Mouse (Mus musculus): ENCODE data around the gene Olfr1299. TPM values are rescaled to one million over a fixed set of nuclear protein-coding genes. Genes with fewer than 3 reads are reported as not detected.

The Olfr1299 gene
- polyA plus RNA-seq (2015; fragmentation: Nextera tagmentation; extraction: Ambion mirVana), result not detected in 2 replicates

- Histone ChIP-seq H3K4me1 (no peaks in the 10 kb centered on the region), H3K27ac (no peak within 1 kb of the TSS), H3K27me3 (no peaks in the 10 kb centered on the region), H3K4me2 (no peak within 1 kb of the TSS), H3K4me3 (no peak within 1 kb of the TSS), H3K9me3 (no peaks in the 10 kb centered on the region), H3K9ac (no peak within 1 kb of the TSS), H3K36me3 (no peaks in the 10 kb centered on the region)
- ATAC-seq (ENCODE audit: insufficient number of reproducible peaks, insufficient read depth, low FRiP score, low TSS enrichment, low read depth), result no peak
- WGBS, result 68% methylated on average over 4 of the region's 4 CpGs
These were observed at the start of gene Olfr1299 for GRCm38 (mm10) chr2:111661119-111661518. Gene Olfr1299, plus strand, starts transcription at chr2:111661419.

DNA sequence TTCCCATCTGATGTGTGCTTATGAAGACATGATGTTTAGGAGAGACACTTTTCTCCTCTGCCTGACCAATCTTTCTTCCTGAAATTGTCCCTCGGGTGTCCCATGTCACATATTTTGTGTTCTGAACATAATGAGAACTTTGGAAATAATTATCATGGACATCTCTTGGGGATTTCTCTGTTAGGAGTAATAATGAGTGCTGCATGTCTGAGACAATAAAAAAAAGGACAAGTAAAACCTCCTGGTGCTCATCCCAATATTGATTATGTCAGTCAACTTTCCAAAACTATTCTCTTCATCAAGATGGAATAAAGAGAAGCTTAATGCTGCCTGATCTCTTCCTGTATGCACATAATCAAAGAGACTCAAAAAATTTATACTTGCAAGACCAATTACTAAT lies 34.8 kb upstream of the Olfr1299 start, which contains the start of gene Olfr1297:
TSS of gene Olfr1297 (minus strand) at position 101 of the 400 bp plus-strand sequence.
- Histone ChIP-seq H3K9me3 (no peaks in the 10 kb centered on the region), H3K4me3 (no peak within 1 kb of the TSS), H3K27me3 (no peaks in the 10 kb centered on the region), H3K9ac (no peak within 1 kb of the TSS), H3K27ac (no peak within 1 kb of the TSS), H3K36me3 (no peaks in the 10 kb centered on the region), H3K4me2 (no peak within 1 kb of the TSS), H3K4me1 (no peaks in the 10 kb centered on the region)
- 72% methylated on average over 1 of the region's 1 CpGs for WGBS
- no peak for ATAC-seq (ENCODE audit: insufficient number of reproducible peaks, insufficient read depth, low FRiP score, low TSS enrichment, low read depth)

DNA sequence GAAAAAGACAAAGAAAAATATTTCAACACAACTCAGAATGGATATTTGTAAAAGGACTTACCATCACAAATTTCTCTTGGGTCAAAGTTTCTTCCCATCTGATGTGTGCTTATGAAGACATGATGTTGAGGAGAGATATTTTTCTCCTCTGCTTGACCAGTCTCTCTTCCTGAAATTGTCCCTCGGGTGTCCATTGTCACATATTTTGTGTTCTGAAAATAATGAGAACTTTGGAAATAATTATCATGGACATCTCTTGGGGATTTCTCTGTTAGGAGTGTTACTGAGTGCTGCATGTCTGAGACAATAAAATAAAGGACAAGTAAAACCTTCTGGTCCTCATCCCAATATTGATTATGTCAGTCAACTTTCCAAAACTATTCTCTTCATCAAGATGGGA lies 12.1 kb upstream of the Olfr1299 start, which contains the start of gene Olfr1298:
TSS of gene Olfr1298 (minus strand) at position 101 of the 400 bp plus-strand sequence.
- no peak within 1 kb of the TSS for H3K9ac ChIP-seq
- H3K27me3 ChIP-seq, result no peaks in the 10 kb centered on the region
- 76% methylated on average over 1 of the region's 1 CpGs for WGBS

More for the DNA sequence above, 12.1 kb upstream of the Olfr1299 start, which contains the start of gene Olfr1298:
- Histone ChIP-seq H3K4me2 (no peak within 1 kb of the TSS), H3K9me3 (no peaks in the 10 kb centered on the region), H3K4me1 (no peaks in the 10 kb centered on the region), H3K27ac (no peak within 1 kb of the TSS), H3K4me3 (no peak within 1 kb of the TSS), H3K36me3 (no peaks in the 10 kb centered on the region)
- no peak for ATAC-seq (ENCODE audit: insufficient number of reproducible peaks, insufficient read depth, low FRiP score, low TSS enrichment, low read depth)

Other genes starting within 250 kb of the Olfr1299 start
- gene Olfr1286, start 238.3 kb upstream of the Olfr1299 start, polyA plus RNA-seq (2015; fragmentation: Nextera tagmentation; extraction: Ambion mirVana), result not detected in 2 replicates
- gene Olfr1287, start 212.3 kb upstream of the Olfr1299 start, polyA plus RNA-seq (2015; fragmentation: Nextera tagmentation; extraction: Ambion mirVana), result not detected in 2 replicates
- not detected in 2 replicates for gene Olfr1288, start 187.3 kb upstream of the Olfr1299 start, polyA plus RNA-seq (2015; fragmentation: Nextera tagmentation; extraction: Ambion mirVana)
- gene Olfr1289, start 180.6 kb upstream of the Olfr1299 start, polyA plus RNA-seq (2015; fragmentation: Nextera tagmentation; extraction: Ambion mirVana), result not detected in 2 replicates
- gene Olfr1290, start 167.6 kb upstream of the Olfr1299 start, polyA plus RNA-seq (2015; fragmentation: Nextera tagmentation; extraction: Ambion mirVana), result not detected in 2 replicates
- gene Olfr1291-ps1, start 164.2 kb upstream of the Olfr1299 start, polyA plus RNA-seq (2015; fragmentation: Nextera tagmentation; extraction: Ambion mirVana), result not detected in 2 replicates
- not detected in 2 replicates for gene Olfr1293-ps, start 136.2 kb upstream of the Olfr1299 start, polyA plus RNA-seq (2015; fragmentation: Nextera tagmentation; extraction: Ambion mirVana)
- not detected in 2 replicates for gene Olfr1294, start 121.1 kb upstream of the Olfr1299 start, polyA plus RNA-seq (2015; fragmentation: Nextera tagmentation; extraction: Ambion mirVana)
- not detected in 2 replicates for gene Olfr1295, start 91.7 kb upstream of the Olfr1299 start, polyA plus RNA-seq (2015; fragmentation: Nextera tagmentation; extraction: Ambion mirVana)
- not detected in 2 replicates for gene Olfr1297, start 34.9 kb upstream of the Olfr1299 start, polyA plus RNA-seq (2015; fragmentation: Nextera tagmentation; extraction: Ambion mirVana)
- not detected in 2 replicates for gene Olfr1298, start 12.2 kb upstream of the Olfr1299 start, polyA plus RNA-seq (2015; fragmentation: Nextera tagmentation; extraction: Ambion mirVana)
- gene Olfr1301, start 89.6 kb downstream of the Olfr1299 start, polyA plus RNA-seq (2015; fragmentation: Nextera tagmentation; extraction: Ambion mirVana), result not detected in 2 replicates
- gene Olfr1302, start 116.0 kb downstream of the Olfr1299 start, polyA plus RNA-seq (2015; fragmentation: Nextera tagmentation; extraction: Ambion mirVana), result not detected in 2 replicates
- not detected in 2 replicates for gene Olfr1303, start 158.9 kb downstream of the Olfr1299 start, polyA plus RNA-seq (2015; fragmentation: Nextera tagmentation; extraction: Ambion mirVana)
- not detected in 2 replicates for gene Olfr1305, start 215.7 kb downstream of the Olfr1299 start, polyA plus RNA-seq (2015; fragmentation: Nextera tagmentation; extraction: Ambion mirVana)